ENCODE assay signal across 19 mouse cellular contexts in the genomic region with DNA sequence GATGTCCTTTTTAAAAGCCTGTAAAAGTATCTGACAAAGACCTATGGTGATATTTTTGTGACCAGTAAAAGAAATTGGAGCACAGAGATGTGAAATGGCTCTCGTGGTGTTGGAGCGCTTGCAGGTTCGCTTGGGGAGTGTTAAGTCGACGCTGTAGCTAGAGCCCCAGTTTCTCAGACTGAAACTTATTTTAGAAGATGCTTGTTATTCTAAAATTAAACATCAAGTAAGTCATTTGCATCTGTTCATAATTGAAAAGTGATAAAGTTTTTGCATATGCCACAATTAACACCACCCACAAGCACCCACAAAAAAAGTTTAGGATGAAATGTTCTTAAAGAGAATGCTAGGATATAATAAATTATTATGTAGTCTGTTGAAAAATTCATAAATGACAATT. TPM values are rescaled to one million over a fixed set of nuclear protein-coding genes. Genes with fewer than 3 reads are reported as not detected.
DNase-seq lines count a peak whose midpoint lies in the region; ATAC-seq and TF ChIP-seq lines count a peak whose summit lies in the region.
"Had no signal": no experiment of that assay in that cellular context is flagged by ENCODE, and none has a peak within 500 bp of the region (broad histone marks: within the 10 kb centered on the region; RNA-seq: fewer than 3 reads in every experiment).

No protein-coding gene starts in this region.

- intact Hi-C loops in left cerebral cortex, adult 2 months (cut with DNase I): loop anchor here (2.0 to 10.0 kb wide), 3 partner anchors 121 to 357 kb away; no protein-coding TSS in a partner anchor
- intact Hi-C loops in left cerebral cortex, postnatal 4 days (cut with DNase I): loop anchor here (10.0 kb wide), 3 partner anchors 117 to 327 kb away; a partner anchor contains a TSS

- TF ChIP-seq CTCF in left cerebral cortex, adult 2 months (IDR thresholded peaks at IDR 0.05): no peak

- DNase-seq in frontal cortex, postnatal 25 days (ENCODE audit: low spot score in 2 of 2): no peak
- no peak for DNase-seq in left cerebral cortex, adult 2 months (ENCODE audit: extremely low spot score in 1 of 2, low spot score in 2 of 2)
- DNase-seq in left cerebral cortex, postnatal 4 days: no peak
- peak; percentile 64 for DNase-seq in A20 (ENCODE audit: low read depth, low spot score)
- peak; percentile 77 for DNase-seq in brain, adult 2 months (ENCODE audit: low read depth, low spot score)
- DNase-seq: adrenal gland, adult 8-10 months; adrenal gland, postnatal 14 days; adrenal gland, postnatal 36 days; cerebellum, adult 11-12 months; cerebellum, postnatal 10 days; forebrain, postnatal 0 days had no signal

- H3K27ac ChIP-seq in left cerebral cortex, adult 2 months: peak overlapping the region; percentile 95
- H3K27ac ChIP-seq: embryonic facial prominence, embryonic 10.5 days; embryonic facial prominence, embryonic 12.5 days; forebrain, embryonic 13.5 days; forebrain, embryonic 15.5 days had no signal

- peak overlapping the region; percentile 24; the same call in 1 of the 2 replicates for H3K4me3 ChIP-seq in left cerebral cortex, adult 2 months
- H3K4me3 ChIP-seq: embryonic facial prominence, embryonic 10.5 days; embryonic facial prominence, embryonic 12.5 days; forebrain, embryonic 13.5 days; forebrain, embryonic 15.5 days had no signal

- ATAC-seq in frontal cortex, adult (ENCODE audit: low TSS enrichment): peak; percentile 29
- ATAC-seq in cerebellum, adult (ENCODE audit: insufficient number of reproducible peaks, low FRiP score, low TSS enrichment): no peak
- ATAC-seq: activated CD4-positive, CD25-positive, alpha-beta regulatory T cell, adult 4 months; forebrain, embryonic 13.5 days; forebrain, embryonic 15.5 days; forebrain, postnatal 0 days; Patski had no signal

RNA-seq across cellular contexts. Expression of a gene that starts 6.0 kb away (rescaled TPM):
- total RNA-seq in left cerebral cortex, adult 2 months (2021): 100 to 1,000 TPM; 242 to 281 TPM
- total RNA-seq in left cerebral cortex, postnatal 4 days (2021): 100 to 1,000 TPM; 191 to 200 TPM

Comparison
In these comparisons a context has a peak if more than half of its experiments do, and no peak if none do; other contexts are left out.
1. DNase-seq: peak in A20 (single experiment) and brain, adult 2 months (single experiment); none in frontal cortex, postnatal 25 days (0 of 2), left cerebral cortex, adult 2 months (0 of 2) and left cerebral cortex, postnatal 4 days (single experiment).